Mouse (Mus musculus) embryonic facial prominence, embryonic 12.5 days (tissue): ENCODE measurements around the gene Phb. TPM values are rescaled to one million over a fixed set of nuclear protein-coding genes. Genes with fewer than 3 reads are reported as not detected.
"Not testable (repeated sequence)": the region's sequence is repeated elsewhere in the genome, so short reads cannot be mapped to it uniquely, and the experiment has no call there.

Experiments used
- ATAC-seq: fragments of 200-750 bp; cut with Nextera tagmentation; 2 replicates; pipeline ENCODE4 v1.8.0; 2017; ENCODE audit not compliant: insufficient number of reproducible peaks, insufficient read depth, low FRiP score, low TSS enrichment
- H3K27ac ChIP-seq: fragments of 300-500 bp; sonication (generic); 2 replicates; pipeline ENCODE4 v1.5.1; 2016; ENCODE audit warnings: mild to moderate bottlenecking
- H3K27me3 ChIP-seq: fragments of 300-500 bp; sonication (generic); 2 replicates; pipeline ENCODE4 v1.6.1; 2016; ENCODE audit warnings: mild to moderate bottlenecking, moderate library complexity
- H3K36me3 ChIP-seq: fragments of 300-500 bp; sonication (generic); 2 replicates; pipeline ENCODE4 v1.6.1; 2016; ENCODE audit warnings: mild to moderate bottlenecking
- H3K4me1 ChIP-seq: fragments of 300-500 bp; sonication (generic); 2 replicates; pipeline ENCODE4 v1.6.1; 2016
- H3K4me2 ChIP-seq: fragments of 300-500 bp; sonication (generic); replicated peaks from 2 replicates; pipeline ENCODE4 v1.6.1; 2016; ENCODE audit warnings: mild to moderate bottlenecking, moderate library complexity
- H3K4me3 ChIP-seq: fragments of 300-500 bp; sonication (generic); 2 replicates; pipeline ENCODE4 v1.5.1; 2016; ENCODE audit warnings: mild to moderate bottlenecking
- H3K9ac ChIP-seq: fragments of 300-500 bp; sonication (generic); 2 replicates; pipeline ENCODE4 v1.6.1; 2016; ENCODE audit warnings: mild to moderate bottlenecking, moderate library complexity
- H3K9me3 ChIP-seq: fragments of 300-500 bp; sonication (generic); 2 replicates; pipeline ENCODE4 v1.6.1; 2016; ENCODE audit warnings: mild to moderate bottlenecking, moderate library complexity
- WGBS: fragments of 180-500 bp; shearing (Covaris S2); methylation state at CpG from one replicate; pipeline ENCODE4 v1.1.7; 2016; 5-methylcytosine and 5-hydroxymethylcytosine counted together
- polyA plus RNA-seq: library from polyadenylated mRNA; unstranded; fragments of >200 nt; fragmentation: Nextera tagmentation; extraction: Ambion mirVana; gene quantifications from 2 replicates; pipeline ENCODE4 v1.2.1, GENCODE M21; 2016

Gene Phb
- polyA plus RNA-seq, 1 experiment from 2014 or later = 229 TPM

GRCm38 (mm10) chr11:95667177-95667576 lies 420 bp downstream of the Phb start:
- ATAC-seq = no peak
- Histone ChIP-seq H3K27me3 (no peaks in the 10 kb centered on the region), H3K9ac (peak overlapping the region; percentile 67), H3K4me2 (peak overlapping the region; percentile 72), H3K36me3 (peaks cover 31% of the 10 kb centered on the region), H3K27ac (peak overlapping the region; percentile 36; the same call in 1 of the 2 replicates), H3K4me3 (peak overlapping the region; percentile 74), H3K9me3 (no peaks in the 10 kb centered on the region), H3K4me1 (peaks cover 6% of the 10 kb centered on the region)
- WGBS = 2% methylated on average over 11 of the region's 11 CpGs

DNA sequence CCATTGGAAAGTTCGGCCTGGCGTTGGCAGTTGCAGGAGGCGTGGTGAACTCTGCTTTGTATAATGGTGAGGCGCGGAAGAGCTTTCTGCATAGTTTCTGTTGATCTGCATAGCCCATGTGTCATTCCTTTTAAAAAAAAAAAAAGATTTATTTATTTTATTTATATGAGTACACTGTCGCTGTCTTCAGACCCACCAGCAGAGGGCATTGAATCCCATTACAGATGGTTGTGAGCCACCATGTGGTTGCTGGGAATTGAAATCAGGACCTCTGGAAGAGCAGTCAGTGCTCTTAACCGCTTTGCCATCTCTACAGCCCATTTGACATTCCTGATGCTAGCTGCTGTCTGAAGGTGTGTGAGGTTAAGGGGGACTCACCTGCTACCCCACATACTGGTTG lies 1.3 kb downstream of the Phb start:
- 92% methylated on average over 7 of the region's 7 CpGs for WGBS
- peaks cover 38% of the 10 kb centered on the region for H3K36me3 ChIP-seq
- not testable (repeated sequence) for ATAC-seq

GRCm38 (mm10) chr11:95675498-95675897 lies 8.7 kb downstream of the Phb start:
- peak overlapping the region; percentile 80 for H3K27ac ChIP-seq
- H3K4me2 ChIP-seq = no peak overlapping the region
- WGBS = 85% methylated on average over 14 of the region's 14 CpGs
- no peaks in the 10 kb centered on the region for H3K27me3 ChIP-seq
- H3K4me3 ChIP-seq = no peak overlapping the region
- peaks cover 73% of the 10 kb centered on the region for H3K36me3 ChIP-seq
- H3K4me1 ChIP-seq = peaks cover 23% of the 10 kb centered on the region
- peak overlapping the region; percentile 19; the same call in 1 of the 2 replicates for H3K9ac ChIP-seq
- no peak for ATAC-seq
- H3K9me3 ChIP-seq = no peaks in the 10 kb centered on the region

More for the DNA sequence above, 1.3 kb downstream of the Phb start:
- H3K4me1 ChIP-seq, H3K9ac ChIP-seq, H3K27me3 ChIP-seq, H3K27ac ChIP-seq, H3K9me3 ChIP-seq: not testable (repeated sequence)
- Histone ChIP-seq H3K4me2 (peak overlapping the region; percentile 72; the same call in 1 of the 2 replicates), H3K4me3 (0 out of 2 replicates have a peak overlapping the region, but pooled peaks have one; percentile 74)

GRCm38 (mm10) chr11:95676307-95676706 lies 9.6 kb downstream of the Phb start:
- no peak overlapping the region for H3K9ac ChIP-seq
- no peak overlapping the region for H3K4me3 ChIP-seq
- H3K4me1 ChIP-seq = peaks cover 30% of the 10 kb centered on the region
- ATAC-seq = peak; percentile 68; the same call in 1 of the 2 replicates
- 12% methylated on average over 6 of the region's 6 CpGs for WGBS
- H3K36me3 ChIP-seq = peaks cover 71% of the 10 kb centered on the region
- H3K4me2 ChIP-seq = no peak overlapping the region
- H3K9me3 ChIP-seq = no peaks in the 10 kb centered on the region
- no peaks in the 10 kb centered on the region for H3K27me3 ChIP-seq
- no peak overlapping the region; the same call in 1 of the 2 replicates for H3K27ac ChIP-seq

GRCm38 (mm10) chr11:95677925-95678701 lies 11.4 kb downstream of the Phb start:
- Histone ChIP-seq H3K4me2 (no peak overlapping the region), H3K9ac (no peak overlapping the region), H3K27ac (0 out of 2 replicates have a peak overlapping the region, but pooled peaks have one; percentile 11), H3K4me1 (peaks cover 41% of the 10 kb centered on the region), H3K4me3 (no peak overlapping the region), H3K9me3 (no peaks in the 10 kb centered on the region), H3K27me3 (no peaks in the 10 kb centered on the region), H3K36me3 (peaks cover 56% of the 10 kb centered on the region)
- 75% methylated on average over 14 of the region's 14 CpGs for WGBS
- no peak for ATAC-seq

GRCm38 (mm10) chr11:95681995-95682601 lies 15.3 kb downstream of the Phb start:
- no peak for ATAC-seq
- H3K4me1 ChIP-seq = peaks cover 29% of the 10 kb centered on the region
- peaks cover 36% of the 10 kb centered on the region for H3K36me3 ChIP-seq
- no peak overlapping the region for H3K4me2 ChIP-seq
- peak overlapping the region; percentile 72 for H3K27ac ChIP-seq
- H3K9ac ChIP-seq = no peak overlapping the region
- 17% methylated on average over 9 of the region's 9 CpGs for WGBS
- H3K27me3 ChIP-seq = no peaks in the 10 kb centered on the region
- H3K9me3 ChIP-seq = no peaks in the 10 kb centered on the region
- no peak overlapping the region for H3K4me3 ChIP-seq

GRCm38 (mm10) chr11:95682946-95683345 lies 16.2 kb downstream of the Phb start:
- WGBS = 80% methylated on average over 3 of the region's 3 CpGs

GRCm38 (mm10) chr11:95686031-95686430 lies 19.3 kb downstream of the Phb start:
- Histone ChIP-seq H3K27ac (no peak overlapping the region), H3K4me1 (peaks cover 16% of the 10 kb centered on the region), H3K36me3 (0 out of 2 replicates have a peak, but pooled peaks cover 2% of the 10 kb centered on the region), H3K9me3 (no peaks in the 10 kb centered on the region), H3K9ac (no peak overlapping the region), H3K4me3 (no peak overlapping the region), H3K4me2 (no peak overlapping the region), H3K27me3 (no peaks in the 10 kb centered on the region)
- 4% methylated on average over 4 of the region's 4 CpGs for WGBS
- no peak for ATAC-seq

More at GRCm38 (mm10) chr11:95682946-95683345, 16.2 kb downstream of the Phb start:
- ATAC-seq = no peak
- no peaks in the 10 kb centered on the region for H3K9me3 ChIP-seq
- no peaks in the 10 kb centered on the region for H3K27me3 ChIP-seq
- no peak overlapping the region for H3K4me3 ChIP-seq
- H3K9ac ChIP-seq = no peak overlapping the region
- peaks cover 24% of the 10 kb centered on the region for H3K4me1 ChIP-seq
- H3K4me2 ChIP-seq = no peak overlapping the region
- H3K36me3 ChIP-seq = peaks cover 27% of the 10 kb centered on the region
- H3K27ac ChIP-seq = no peak overlapping the region

DNA sequence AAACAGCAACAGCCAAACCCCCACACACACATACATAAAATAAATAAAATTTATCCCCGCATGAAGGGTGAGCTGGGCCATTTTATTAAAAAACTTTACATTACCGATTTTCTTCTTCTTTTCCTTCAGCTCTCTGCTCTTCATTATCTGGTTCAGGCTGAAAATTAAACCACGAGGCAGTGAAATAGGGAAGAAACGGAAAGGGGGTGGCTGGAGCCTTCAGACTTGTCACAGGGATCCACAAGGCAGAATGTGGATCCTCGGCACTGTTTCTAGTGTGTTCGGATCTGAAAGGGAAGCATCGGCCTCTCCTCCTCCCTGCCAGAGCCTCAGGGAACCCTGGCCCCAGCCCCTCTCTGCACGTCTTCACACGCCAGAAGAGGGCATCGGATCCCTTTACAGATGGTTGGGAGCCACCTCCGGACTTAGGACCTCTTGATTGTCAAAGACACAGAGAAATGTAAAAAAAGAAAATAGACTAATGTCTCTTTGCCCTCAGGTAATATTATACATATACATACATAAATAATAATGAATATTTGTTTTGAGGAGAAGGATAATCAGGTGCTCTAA lies 20.4 kb downstream of the Phb start:
- no peak overlapping the region for H3K27ac ChIP-seq
- no peaks in the 10 kb centered on the region for H3K36me3 ChIP-seq
- H3K4me1 ChIP-seq = peaks cover 5% of the 10 kb centered on the region
- H3K9ac ChIP-seq = no peak overlapping the region
- no peak overlapping the region for H3K4me2 ChIP-seq
- 29% methylated on average over 11 of the region's 11 CpGs for WGBS
- no peaks in the 10 kb centered on the region for H3K27me3 ChIP-seq
- no peak for ATAC-seq
- no peak overlapping the region for H3K4me3 ChIP-seq
- H3K9me3 ChIP-seq = no peaks in the 10 kb centered on the region

DNA sequence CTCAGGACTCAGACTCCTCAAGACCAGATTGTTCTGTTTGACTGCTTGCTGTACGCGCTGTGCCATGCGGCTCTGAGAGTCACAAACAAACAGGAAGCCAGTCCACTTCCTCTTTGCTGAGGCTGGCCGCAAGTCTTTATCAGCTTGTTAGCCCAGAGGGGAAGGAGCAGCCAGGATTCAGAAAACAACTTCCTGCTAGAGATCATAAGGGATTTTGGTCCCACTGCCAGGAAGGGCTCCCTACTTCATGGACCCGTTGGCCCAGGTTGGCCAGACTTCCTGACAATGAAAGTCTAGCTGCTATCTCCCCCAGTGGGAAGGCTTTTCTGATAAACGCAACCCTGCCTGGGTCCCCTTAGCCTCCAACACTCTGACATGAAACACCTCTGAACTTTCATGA lies 21.8 kb downstream of the Phb start:
- no peak for ATAC-seq
- 51% methylated on average over 6 of the region's 6 CpGs for WGBS
- Histone ChIP-seq H3K4me2 (no peak overlapping the region), H3K9ac (no peak overlapping the region), H3K4me3 (no peak overlapping the region), H3K27me3 (no peaks in the 10 kb centered on the region), H3K9me3 (no peaks in the 10 kb centered on the region), H3K27ac (no peak overlapping the region), H3K4me1 (peaks cover 3% of the 10 kb centered on the region; the same call in 1 of the 2 replicates), H3K36me3 (no peaks in the 10 kb centered on the region)

- Histone ChIP-seq H3K4me3 (no peak overlapping the region), H3K9ac (no peak overlapping the region), H3K27ac (no peak overlapping the region), H3K36me3 (no peaks in the 10 kb centered on the region), H3K9me3 (no peaks in the 10 kb centered on the region), H3K4me1 (peaks cover 3% of the 10 kb centered on the region; the same call in 1 of the 2 replicates), H3K27me3 (no peaks in the 10 kb centered on the region), H3K4me2 (no peak overlapping the region)
- no peak for ATAC-seq
- 63% methylated on average over 7 of the region's 7 CpGs for WGBS
Measured at GRCm38 (mm10) chr11:95688981-95689380, 22.2 kb downstream of the Phb start.
